Mouse (Mus musculus) CH12.LX (cell line): Measurements from ENCODE around the gene Olfr1160. TPM values are rescaled to one million over a fixed set of nuclear protein-coding genes. Genes with fewer than 3 reads are reported as not detected.

Experiments used
- DNase-seq: peaks from one replicate; pipeline ENCODE4 v3.0.0-alpha.2; 2013; ENCODE audit errors: extremely low read depth
- H3K27ac ChIP-seq: 2 replicates; pipeline ENCODE4 v1.5.1; 2012; ENCODE audit warnings: low read depth, mild to moderate bottlenecking, control low read depth, moderate library complexity; ENCODE audit not compliant: insufficient read depth
- H3K27me3 ChIP-seq: replicated peaks from 2 replicates; pipeline ENCODE3; 2012; ENCODE audit warnings: inconsistent platforms
- H3K36me3 ChIP-seq, 2 experiments: replicated peaks in 1 of 2; 2 replicates each; pipeline versions ENCODE3 to v1.6.1; 2012; ENCODE audit warnings: inconsistent platforms in 1 of 2, low read length in 1 of 2, mild to moderate bottlenecking in 1 of 2, mixed read lengths in 1 of 2, moderate library complexity in 1 of 2; ENCODE audit not compliant: control insufficient read depth in 1 of 2, insufficient read depth in 1 of 2
- H3K4me1 ChIP-seq, 2 experiments: 2 replicates each; pipeline ENCODE4 v1.6.1; 2012; ENCODE audit warnings: inconsistent platforms in 1 of 2, moderate library complexity in 1 of 2; ENCODE audit not compliant: insufficient read depth in 2 of 2, control insufficient read depth in 1 of 2
- H3K4me2 ChIP-seq: 2 replicates; pipeline ENCODE4 v1.6.1; 2012; ENCODE audit warnings: low read depth, mild to moderate bottlenecking, control low read depth; ENCODE audit not compliant: poor library complexity, insufficient read depth, severe bottlenecking
- H3K4me3 ChIP-seq, 3 experiments: fragments of 150-350 bp in 1 of 3; sonication (generic) in 1 of 3; replicated peaks in 1 of 3; 2 replicates each; pipeline versions ENCODE3 to v1.5.1; 2011 to 2012; ENCODE audit warnings: low read depth in 2 of 3, low read length in 2 of 3, mild to moderate bottlenecking in 2 of 3, moderate library complexity in 2 of 3, control low read depth in 1 of 3, improper control_type of control experiment in 1 of 3, inconsistent platforms in 1 of 3, mixed read lengths in 1 of 3; ENCODE audit not compliant: poor library complexity in 1 of 3
- H3K79me2 ChIP-seq: replicated peaks from 2 replicates; pipeline ENCODE4 v1.6.1; 2012; ENCODE audit warnings: mild to moderate bottlenecking, moderate library complexity; ENCODE audit not compliant: control insufficient read depth, poor library complexity, insufficient read depth, severe bottlenecking; ENCODE audit errors: extremely low read depth
- H3K9ac ChIP-seq: 2 replicates; pipeline ENCODE4 v1.6.1; 2012; ENCODE audit warnings: low read depth, mild to moderate bottlenecking, control low read depth, moderate library complexity; ENCODE audit not compliant: insufficient read depth
- H3K9me3 ChIP-seq: replicated peaks from 2 replicates; pipeline ENCODE3; 2012; ENCODE audit warnings: low read length, inconsistent platforms, mixed read lengths
- CHD2 ChIP-seq: IDR thresholded peaks from 2 replicates; pipeline ENCODE4 v1.6.1; 2011; ENCODE audit warnings: low read length, improper control_type of control experiment
- CTCF ChIP-seq, 2 experiments: IDR thresholded peaks in 1 of 2; conservative IDR thresholded peaks in 1 of 2; 2 replicates each; pipeline ENCODE4 v1.5.1; 2011 to 2012; ENCODE audit warnings: low read depth in 2 of 2, low read length in 2 of 2, improper control_type of control experiment in 1 of 2, inconsistent platforms in 1 of 2, mild to moderate bottlenecking in 1 of 2, moderate library complexity in 1 of 2
- E2F4 ChIP-seq: IDR thresholded peaks from 2 replicates; pipeline ENCODE4 v1.6.1; 2011; ENCODE audit warnings: low read depth, low read length, improper control_type of control experiment; ENCODE audit not compliant: insufficient replicate concordance
- ETS1 ChIP-seq: conservative IDR thresholded peaks from 2 replicates; pipeline ENCODE4 v1.6.1; 2012; ENCODE audit warnings: low read depth, mild to moderate bottlenecking, inconsistent platforms, low read length, improper control_type of control experiment, moderate library complexity
- HCFC1 ChIP-seq: IDR thresholded peaks from 2 replicates; pipeline ENCODE4 v1.6.1; 2012; ENCODE audit warnings: low read depth, mild to moderate bottlenecking, inconsistent platforms, low read length, improper control_type of control experiment
- JUN ChIP-seq: IDR thresholded peaks from 2 replicates; pipeline ENCODE4 v1.6.1; 2011; ENCODE audit warnings: low read depth, mild to moderate bottlenecking, low read length, improper control_type of control experiment, moderate library complexity; ENCODE audit not compliant: insufficient read depth
- MAX ChIP-seq: IDR thresholded peaks from 2 replicates; pipeline ENCODE4 v1.6.1; 2011; ENCODE audit warnings: low read length, improper control_type of control experiment
- MEF2A ChIP-seq: IDR thresholded peaks from 2 replicates; pipeline ENCODE4 v1.6.1; 2014; ENCODE audit warnings: low read depth, mild to moderate bottlenecking, inconsistent platforms, low read length, improper control_type of control experiment, borderline replicate concordance
- MYC ChIP-seq: IDR thresholded peaks from 2 replicates; pipeline ENCODE4 v1.6.1; 2011; ENCODE audit warnings: low read depth, mild to moderate bottlenecking, improper control_type of control experiment, low read length
- NELFE ChIP-seq: IDR thresholded peaks from 2 replicates; pipeline ENCODE4 v1.6.1; 2011; ENCODE audit warnings: low read depth, low read length, improper control_type of control experiment
- PAX5 ChIP-seq: IDR thresholded peaks from 2 replicates; pipeline ENCODE4 v1.6.1; 2012; ENCODE audit warnings: low read length, inconsistent platforms, mixed read lengths
- RAD21 ChIP-seq: IDR thresholded peaks from 2 replicates; pipeline ENCODE4 v1.6.1; 2011; ENCODE audit warnings: low read depth, mild to moderate bottlenecking, low read length, improper control_type of control experiment, moderate library complexity
- RCOR1 ChIP-seq: conservative IDR thresholded peaks from 2 replicates; pipeline ENCODE4 v1.6.1; 2012; ENCODE audit warnings: low read depth, mild to moderate bottlenecking, inconsistent platforms, low read length, improper control_type of control experiment
- SIN3A ChIP-seq: IDR thresholded peaks from 2 replicates; pipeline ENCODE4 v1.6.1; 2012; ENCODE audit warnings: low read length, improper control_type of control experiment, inconsistent platforms
- SMC3 ChIP-seq: IDR thresholded peaks from 2 replicates; pipeline ENCODE4 v1.6.1; 2011; ENCODE audit warnings: low read depth, low read length, improper control_type of control experiment
- TBP ChIP-seq: conservative IDR thresholded peaks from 2 replicates; pipeline ENCODE4 v1.6.1; 2011; ENCODE audit warnings: low read depth, low read length, improper control_type of control experiment
- USF1 ChIP-seq: IDR thresholded peaks from 2 replicates; pipeline ENCODE4 v1.6.1; 2014; ENCODE audit warnings: low read depth, mild to moderate bottlenecking, inconsistent platforms, low read length, improper control_type of control experiment
- ZC3H11A ChIP-seq: IDR thresholded peaks from 2 replicates; pipeline ENCODE4 v1.6.1; 2012; ENCODE audit warnings: low read depth, mild to moderate bottlenecking, inconsistent platforms, low read length, improper control_type of control experiment
- ZNF384 ChIP-seq: IDR thresholded peaks from 2 replicates; pipeline ENCODE4 v1.6.1; 2012; ENCODE audit warnings: low read depth, low read length, improper control_type of control experiment, inconsistent platforms
- dilution Hi-C: fragments of 300-500 bp; cut with MboI; formaldehyde crosslinking; loops from 2 replicates; pipeline ENCODE4 v1.14.3; 2020; ENCODE audit warnings: low sequenced_read_pairs; ENCODE audit not compliant: extremely low pct_unique_long_range_greater_than_20kb, extremely low pct_ligation_motif_present
- in situ Hi-C: fragments of 300-500 bp; cut with MboI; formaldehyde crosslinking; loops from 3 replicates; pipeline ENCODE4 v1.14.3; 2019; ENCODE audit warnings: low sequenced_read_pairs, low pct_ligation_motif_present, low pct_unique_long_range_greater_than_20kb, mixed read lengths
- polyA plus RNA-seq: library from polyadenylated mRNA; unstranded; fragments of >175 nt; gene quantifications from 2 replicates; pipeline ENCODE4 v1.2.1, GENCODE M21; 2012; ENCODE audit warnings: low read depth; ENCODE audit not compliant: insufficient read length
- total RNA-seq, 2 experiments: library from RNA; depleted of rRNA; stranded (reverse); fragments of 300-350 nt in 1 of 2; fragments of >200 nt in 1 of 2; gene quantifications; 2 replicates each; pipeline ENCODE4 v1.2.3; 2012 to 2014

The Olfr1160 gene
- total RNA-seq (2012; rRNA removed) (not detected in 2 replicates), total RNA-seq (2014; rRNA removed) (not detected in 2 replicates), polyA plus RNA-seq (not detected in 2 replicates)

DNA sequence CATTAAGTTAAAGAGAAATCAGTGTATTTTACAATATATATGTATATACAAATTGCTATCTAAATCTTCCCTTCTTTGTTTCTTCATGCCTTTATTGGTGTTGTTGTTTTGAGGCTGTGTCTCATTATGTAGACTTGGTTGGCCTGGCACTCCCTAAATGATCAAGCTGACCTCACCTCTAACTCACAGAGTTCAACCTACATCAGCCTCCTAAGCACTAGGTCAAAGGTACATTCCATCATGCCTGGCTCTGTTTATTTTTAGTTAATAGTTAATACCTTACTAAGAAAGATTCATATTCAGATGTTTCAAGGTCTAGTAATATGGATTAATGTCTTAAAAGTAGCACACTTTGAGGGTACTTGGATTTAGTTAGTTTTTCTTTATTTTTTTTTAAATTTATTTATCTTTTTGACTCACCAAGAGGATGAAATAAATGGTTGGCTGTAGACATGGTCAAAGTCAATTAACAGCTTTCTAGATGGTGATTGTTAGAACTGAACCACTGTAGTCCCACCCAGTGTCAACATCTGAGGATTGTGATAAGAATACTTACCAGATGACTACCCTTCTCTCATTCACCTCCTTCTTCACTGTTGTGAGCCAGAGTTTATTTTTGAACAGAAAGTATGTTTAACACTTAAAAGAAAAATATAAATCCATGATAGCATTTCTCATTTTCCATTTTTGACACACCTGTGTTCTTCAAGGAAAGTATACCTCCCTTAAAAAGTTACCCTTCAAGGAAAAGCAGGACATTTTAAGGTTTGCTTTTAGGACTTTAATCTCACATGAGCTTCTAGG, at the start of gene Olfr1160:
TSS of gene Olfr1160 (minus strand) at position 754 of the 804 bp plus-strand sequence.
- no peak within 1 kb of the TSS for H3K9ac ChIP-seq
- H3K4me2 ChIP-seq: no peak within 1 kb of the TSS
- TF ChIP-seq PAX5 (no peak), JUN (no peak), CHD2 (no peak), TBP (no peak), ETS1 (no peak), ZNF384 (no peak), MEF2A (no peak), CTCF (conservative IDR thresholded peaks at IDR 0.05 in 1 of 2, IDR thresholded peaks at IDR 0.05 in 1 of 2; ENCODE audit: low read depth in 2 of 2, low read length in 2 of 2) (no peak), ZC3H11A (no peak), HCFC1 (no peak), RAD21 (no peak), RCOR1 (no peak)
- dilution Hi-C loops (no loop called here), in situ Hi-C loops (no loop called here)
- H3K9me3 ChIP-seq: peaks cover 13% of the 10 kb centered on the region
- H3K79me2 ChIP-seq: no peaks in the 10 kb centered on the region
- H3K4me3 ChIP-seq: no peak within 1 kb of the TSS
- no peaks in the 10 kb centered on the region for H3K4me1 ChIP-seq
- no peaks in the 10 kb centered on the region for H3K36me3 ChIP-seq
- no peaks in the 10 kb centered on the region for H3K27me3 ChIP-seq
- no peak for DNase-seq
- H3K27ac ChIP-seq: no peak within 1 kb of the TSS

DNA sequence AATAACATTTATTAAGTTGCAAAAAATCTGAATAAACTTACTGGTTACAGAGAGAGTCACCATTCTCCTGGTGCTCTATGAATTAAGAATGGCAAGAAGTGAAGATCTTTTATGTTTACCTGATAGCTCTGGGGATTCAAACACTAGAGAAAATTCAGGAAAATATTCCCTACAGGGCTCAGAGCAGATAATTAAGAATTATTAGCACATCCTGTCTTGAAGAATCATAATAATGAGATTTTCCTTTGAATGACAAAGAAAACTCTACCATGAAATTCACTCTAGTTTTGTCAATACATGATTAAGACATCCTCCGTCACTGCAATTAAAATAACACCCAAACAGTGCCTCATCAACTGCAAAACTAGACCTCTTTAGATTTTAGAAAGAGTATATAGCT, 43.0 kb upstream of the Olfr1160 start, which contains the start of gene Olfr1162:
TSS of gene Olfr1162 (minus strand) at position 101 of the 400 bp plus-strand sequence.
- no peak within 1 kb of the TSS for H3K9ac ChIP-seq
- DNase-seq: no peak
- dilution Hi-C loops: no loop called here
- H3K27ac ChIP-seq: no peak within 1 kb of the TSS
- no peak within 1 kb of the TSS for H3K4me2 ChIP-seq
- TF ChIP-seq RCOR1 (no peak), HCFC1 (no peak), JUN (no peak), CTCF (conservative IDR thresholded peaks at IDR 0.05 in 1 of 2, IDR thresholded peaks at IDR 0.05 in 1 of 2; ENCODE audit: low read depth in 2 of 2, low read length in 2 of 2) (no peak), SMC3 (no peak), NELFE (no peak), CHD2 (no peak), MEF2A (no peak), SIN3A (no peak), USF1 (no peak), MAX (no peak), PAX5 (no peak), RAD21 (no peak), ZNF384 (no peak), E2F4 (no peak), MYC (no peak)
- H3K36me3 ChIP-seq: no peaks in the 10 kb centered on the region
- peaks cover 9% of the 10 kb centered on the region for H3K9me3 ChIP-seq
- in situ Hi-C loops: no loop called here
- no peaks in the 10 kb centered on the region for H3K27me3 ChIP-seq
- no peak within 1 kb of the TSS for H3K4me3 ChIP-seq
- H3K4me1 ChIP-seq: no peaks in the 10 kb centered on the region
- H3K79me2 ChIP-seq: no peaks in the 10 kb centered on the region
